Mouse (Mus musculus): ENCODE data around the gene Rab5b. TPM values are rescaled to one million over a fixed set of nuclear protein-coding genes. Genes with fewer than 3 reads are reported as not detected.
"Not testable (repeated sequence)": the region's sequence is repeated elsewhere in the genome, so short reads cannot be mapped to it uniquely, and the experiment has no call there.

The Rab5b gene
- polyA plus RNA-seq, 1 experiment from 2014 or later, result 128 TPM

GRCm38 (mm10) chr10:128641871-128642270 lies 54.2 kb downstream of the Rab5b start:
- no peak for ATAC-seq
- Histone ChIP-seq H3K27me3 (ENCODE audit: control insufficient read depth, insufficient read depth, low read depth, low read length) (no peaks in the 10 kb centered on the region), H3K27ac (ENCODE audit: low read length) (no peak overlapping the region), H3K9ac (ENCODE audit: low read depth, low read length) (no peak overlapping the region), H3K4me2 (ENCODE audit: low read length) (no peak overlapping the region), H3K36me3 (ENCODE audit: control insufficient read depth, insufficient read depth, low read length) (peaks cover 31% of the 10 kb centered on the region), H3K9me3 (replicated peaks; ENCODE audit: control insufficient read depth, low read length, poor library complexity, severe bottlenecking) (no peaks in the 10 kb centered on the region), H3K4me3 (ENCODE audit: low read depth, low read length) (no peak overlapping the region), H3K4me1 (ENCODE audit: control insufficient read depth, insufficient read depth, low read length) (peaks cover 25% of the 10 kb centered on the region)
- 88% methylated on average over 7 of the region's 7 CpGs for WGBS

- 95% methylated on average over 15 of the region's 15 CpGs for WGBS
- Histone ChIP-seq H3K4me3 (ENCODE audit: low read depth, low read length) (no peak overlapping the region), H3K36me3 (ENCODE audit: control insufficient read depth, insufficient read depth, low read length) (peaks cover 39% of the 10 kb centered on the region)
Measured at GRCm38 (mm10) chr10:128640891-128641290, 55.2 kb downstream of the Rab5b start.

GRCm38 (mm10) chr10:128639999-128640398 lies 56.1 kb downstream of the Rab5b start:
- WGBS, result 94% methylated on average over 14 of the region's 14 CpGs
- Histone ChIP-seq H3K4me2 (ENCODE audit: low read length) (no peak overlapping the region), H3K4me3 (ENCODE audit: low read depth, low read length) (no peak overlapping the region), H3K4me1 (ENCODE audit: control insufficient read depth, insufficient read depth, low read length) (peaks cover 20% of the 10 kb centered on the region), H3K27me3 (ENCODE audit: control insufficient read depth, insufficient read depth, low read depth, low read length) (no peaks in the 10 kb centered on the region), H3K27ac (ENCODE audit: low read length) (no peak overlapping the region), H3K36me3 (ENCODE audit: control insufficient read depth, insufficient read depth, low read length) (peaks cover 44% of the 10 kb centered on the region), H3K9me3 (replicated peaks; ENCODE audit: control insufficient read depth, low read length, poor library complexity, severe bottlenecking) (no peaks in the 10 kb centered on the region), H3K9ac (ENCODE audit: low read depth, low read length) (no peak overlapping the region)
- no peak for ATAC-seq

More at GRCm38 (mm10) chr10:128640891-128641290, 55.2 kb downstream of the Rab5b start:
- Histone ChIP-seq H3K4me2 (ENCODE audit: low read length) (no peak overlapping the region), H3K9me3 (replicated peaks; ENCODE audit: control insufficient read depth, low read length, poor library complexity, severe bottlenecking) (no peaks in the 10 kb centered on the region), H3K9ac (ENCODE audit: low read depth, low read length) (no peak overlapping the region), H3K4me1 (ENCODE audit: control insufficient read depth, insufficient read depth, low read length) (peaks cover 20% of the 10 kb centered on the region), H3K27ac (ENCODE audit: low read length) (no peak overlapping the region), H3K27me3 (ENCODE audit: control insufficient read depth, insufficient read depth, low read depth, low read length) (no peaks in the 10 kb centered on the region)
- ATAC-seq, result no peak

- no peaks in the 10 kb centered on the region for H3K4me1 ChIP-seq (ENCODE audit: control insufficient read depth, insufficient read depth, low read length)
- no peaks in the 10 kb centered on the region for H3K27me3 ChIP-seq (ENCODE audit: control insufficient read depth, insufficient read depth, low read depth, low read length)
- no peak overlapping the region for H3K4me3 ChIP-seq (ENCODE audit: low read depth, low read length)
- H3K36me3 ChIP-seq (ENCODE audit: control insufficient read depth, insufficient read depth, low read length), result peaks cover 62% of the 10 kb centered on the region
- WGBS, result 5% methylated on average over 11 of the region's 11 CpGs
- no peak for ATAC-seq
- H3K9me3 ChIP-seq (replicated peaks; ENCODE audit: control insufficient read depth, low read length, poor library complexity, severe bottlenecking), result no peaks in the 10 kb centered on the region
- H3K9ac ChIP-seq (ENCODE audit: low read depth, low read length), result no peak overlapping the region
- no peak overlapping the region for H3K4me2 ChIP-seq (ENCODE audit: low read length)
- H3K27ac ChIP-seq (ENCODE audit: low read length), result no peak overlapping the region
Measured at GRCm38 (mm10) chr10:128637011-128637410, 59.1 kb downstream of the Rab5b start.

DNA sequence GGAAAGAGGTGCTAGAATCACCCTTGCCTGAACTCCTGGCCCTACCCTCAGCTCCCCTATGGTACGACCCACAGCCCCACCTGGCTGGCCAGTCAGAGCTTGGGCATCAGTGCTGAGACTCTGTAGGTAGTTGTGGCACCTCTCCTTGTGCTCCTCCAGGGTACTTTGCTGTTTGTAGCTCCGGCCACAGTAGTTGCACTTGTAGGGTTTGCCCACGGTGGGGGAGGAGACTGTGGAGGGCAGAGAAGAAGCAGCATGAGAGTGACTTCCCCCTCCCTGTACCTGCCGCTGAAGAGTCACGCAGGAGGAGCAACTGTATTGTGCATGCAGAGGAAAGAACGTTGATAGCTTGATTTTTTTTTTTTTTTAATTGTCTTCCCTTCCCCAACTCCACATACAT lies 59.5 kb downstream of the Rab5b start:
- Histone ChIP-seq H3K4me1 (ENCODE audit: control insufficient read depth, insufficient read depth, low read length) (no peaks in the 10 kb centered on the region), H3K4me3 (ENCODE audit: low read depth, low read length) (no peak overlapping the region), H3K27me3 (ENCODE audit: control insufficient read depth, insufficient read depth, low read depth, low read length) (no peaks in the 10 kb centered on the region), H3K9me3 (replicated peaks; ENCODE audit: control insufficient read depth, low read length, poor library complexity, severe bottlenecking) (no peaks in the 10 kb centered on the region), H3K27ac (ENCODE audit: low read length) (no peak overlapping the region), H3K9ac (ENCODE audit: low read depth, low read length) (no peak overlapping the region), H3K4me2 (ENCODE audit: low read length) (no peak overlapping the region), H3K36me3 (ENCODE audit: control insufficient read depth, insufficient read depth, low read length) (peaks cover 62% of the 10 kb centered on the region)
- ATAC-seq, result no peak
- 44% methylated on average over 6 of the region's 6 CpGs for WGBS

DNA sequence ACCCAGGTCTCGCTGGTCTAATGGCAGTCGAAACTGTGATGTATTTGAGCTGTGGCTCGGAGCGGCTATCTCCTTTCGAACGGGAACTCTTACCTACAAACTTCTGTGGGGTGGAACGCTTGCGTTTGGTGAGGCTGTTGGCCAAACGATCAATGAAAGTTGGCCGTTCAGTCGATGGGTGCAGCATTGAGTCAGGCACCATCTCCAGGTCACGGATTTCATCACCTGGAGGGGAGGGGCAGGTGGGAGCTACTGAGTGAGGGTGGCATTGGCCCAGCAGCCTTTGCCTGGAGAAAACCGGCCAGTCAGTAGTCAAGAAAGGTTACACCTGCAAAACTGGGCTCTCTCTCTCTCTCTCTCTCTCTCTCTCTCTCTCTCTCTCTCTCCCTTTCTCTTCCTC lies 60.4 kb downstream of the Rab5b start:
- no peak overlapping the region for H3K4me3 ChIP-seq (ENCODE audit: low read depth, low read length)
- H3K27ac ChIP-seq (ENCODE audit: low read length), result no peak overlapping the region
- peaks cover 54% of the 10 kb centered on the region for H3K36me3 ChIP-seq (ENCODE audit: control insufficient read depth, insufficient read depth, low read length)
- H3K4me1 ChIP-seq (ENCODE audit: control insufficient read depth, insufficient read depth, low read length), result no peaks in the 10 kb centered on the region
- H3K27me3 ChIP-seq (ENCODE audit: control insufficient read depth, insufficient read depth, low read depth, low read length), result no peaks in the 10 kb centered on the region
- ATAC-seq, result no peak
- 93% methylated on average over 13 of the region's 13 CpGs for WGBS
- H3K9ac ChIP-seq (ENCODE audit: low read depth, low read length), result no peak overlapping the region
- H3K9me3 ChIP-seq (replicated peaks; ENCODE audit: control insufficient read depth, low read length, poor library complexity, severe bottlenecking), result no peaks in the 10 kb centered on the region
- H3K4me2 ChIP-seq (ENCODE audit: low read length), result no peak overlapping the region

- Histone ChIP-seq H3K4me2 (ENCODE audit: low read length) (no peak overlapping the region), H3K9ac (ENCODE audit: low read depth, low read length) (no peak overlapping the region), H3K27ac (ENCODE audit: low read length) (no peak overlapping the region), H3K9me3 (replicated peaks; ENCODE audit: control insufficient read depth, low read length, poor library complexity, severe bottlenecking) (no peaks in the 10 kb centered on the region), H3K36me3 (ENCODE audit: control insufficient read depth, insufficient read depth, low read length) (peaks cover 30% of the 10 kb centered on the region), H3K27me3 (ENCODE audit: control insufficient read depth, insufficient read depth, low read depth, low read length) (no peaks in the 10 kb centered on the region), H3K4me3 (ENCODE audit: low read depth, low read length) (no peak overlapping the region), H3K4me1 (ENCODE audit: control insufficient read depth, insufficient read depth, low read length) (no peaks in the 10 kb centered on the region)
- WGBS, result 18% methylated on average over 6 of the region's 6 CpGs
- no peak for ATAC-seq
Measured at GRCm38 (mm10) chr10:128631571-128631970, 64.5 kb downstream of the Rab5b start.

- WGBS, result 79% methylated on average over 5 of the region's 5 CpGs
- peaks cover 19% of the 10 kb centered on the region for H3K36me3 ChIP-seq (ENCODE audit: control insufficient read depth, insufficient read depth, low read length)
- not testable (repeated sequence) for H3K27me3 ChIP-seq (ENCODE audit: control insufficient read depth, insufficient read depth, low read depth, low read length); H3K9ac ChIP-seq (ENCODE audit: low read depth, low read length); ATAC-seq; H3K9me3 ChIP-seq (replicated peaks; ENCODE audit: control insufficient read depth, low read length, poor library complexity, severe bottlenecking); H3K4me3 ChIP-seq (ENCODE audit: low read depth, low read length); H3K4me2 ChIP-seq (ENCODE audit: low read length); H3K27ac ChIP-seq (ENCODE audit: low read length); H3K4me1 ChIP-seq (ENCODE audit: control insufficient read depth, insufficient read depth, low read length)
Measured at GRCm38 (mm10) chr10:128630306-128630705, 65.8 kb downstream of the Rab5b start.

DNA sequence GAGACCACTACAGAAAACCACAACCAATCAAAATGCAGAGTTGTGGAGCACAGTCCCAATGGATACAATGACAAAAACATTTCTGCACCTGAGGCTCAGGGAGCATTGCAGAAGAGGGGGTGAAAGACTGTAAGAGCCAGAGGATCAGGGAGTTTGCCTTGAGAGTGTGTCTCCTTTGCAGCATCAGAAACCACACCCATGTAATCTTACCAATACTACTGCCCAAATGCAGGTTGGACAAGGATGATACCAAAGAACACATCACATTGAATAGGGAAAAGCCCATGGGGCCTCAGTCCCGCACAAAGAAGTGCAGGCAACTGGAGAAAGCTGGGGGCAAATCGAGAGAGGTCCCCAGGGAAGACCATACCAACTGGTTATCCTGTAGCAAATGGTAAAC lies 66.3 kb downstream of the Rab5b start:
- peaks cover 8% of the 10 kb centered on the region for H3K4me1 ChIP-seq (ENCODE audit: control insufficient read depth, insufficient read depth, low read length)
- 67% methylated on average over 2 of the region's 2 CpGs for WGBS
- ATAC-seq, result no peak
- no peak overlapping the region for H3K4me2 ChIP-seq (ENCODE audit: low read length)
- H3K9ac ChIP-seq (ENCODE audit: low read depth, low read length), result no peak overlapping the region
- H3K27me3 ChIP-seq (ENCODE audit: control insufficient read depth, insufficient read depth, low read depth, low read length), result no peaks in the 10 kb centered on the region
- no peak overlapping the region for H3K4me3 ChIP-seq (ENCODE audit: low read depth, low read length)
- no peaks in the 10 kb centered on the region for H3K9me3 ChIP-seq (replicated peaks; ENCODE audit: control insufficient read depth, low read length, poor library complexity, severe bottlenecking)
- peaks cover 15% of the 10 kb centered on the region for H3K36me3 ChIP-seq (ENCODE audit: control insufficient read depth, insufficient read depth, low read length)
- H3K27ac ChIP-seq (ENCODE audit: low read length), result no peak overlapping the region
